Mouse (Mus musculus): ENCODE results near the gene Capn15. TPM values are rescaled to one million over a fixed set of nuclear protein-coding genes. Genes with fewer than 3 reads are reported as not detected.

The Capn15 gene
- polyA plus RNA-seq, 1 experiment from 2014 or later, result 24.5 TPM

- H3K27me3 ChIP-seq, result no peaks in the 10 kb centered on the region
- no peak overlapping the region for H3K9ac ChIP-seq
- 91% methylated on average over 7 of the region's 7 CpGs for WGBS
- no peak for ATAC-seq (ENCODE audit: insufficient number of reproducible peaks, low FRiP score, low TSS enrichment, low read depth)
- no peak overlapping the region for H3K4me2 ChIP-seq
- peaks cover 76% of the 10 kb centered on the region for H3K36me3 ChIP-seq
- no peak overlapping the region for H3K27ac ChIP-seq
- H3K4me3 ChIP-seq, result no peak overlapping the region
- no peaks in the 10 kb centered on the region for H3K9me3 ChIP-seq
- 0 out of 2 replicates have a peak, but pooled peaks cover 5% of the 10 kb centered on the region for H3K4me1 ChIP-seq
Observed at GRCm38 (mm10) chr17:25962413-25962905, 23.1 kb downstream of the Capn15 start.

GRCm38 (mm10) chr17:25961566-25961965, 24.0 kb downstream of the Capn15 start:
- Histone ChIP-seq H3K27me3 (no peaks in the 10 kb centered on the region), H3K4me2 (no peak overlapping the region), H3K9ac (no peak overlapping the region), H3K27ac (no peak overlapping the region), H3K4me3 (no peak overlapping the region), H3K4me1 (0 out of 2 replicates have a peak, but pooled peaks cover 3% of the 10 kb centered on the region), H3K36me3 (peaks cover 76% of the 10 kb centered on the region), H3K9me3 (no peaks in the 10 kb centered on the region)
- 93% methylated on average over 5 of the region's 5 CpGs for WGBS
- no peak for ATAC-seq (ENCODE audit: insufficient number of reproducible peaks, low FRiP score, low TSS enrichment, low read depth)

GRCm38 (mm10) chr17:25959630-25960467, 25.7 kb downstream of the Capn15 start:
- Histone ChIP-seq H3K9ac (no peak overlapping the region; the same call in 1 of the 2 replicates), H3K27me3 (no peaks in the 10 kb centered on the region), H3K27ac (no peak overlapping the region), H3K36me3 (peaks cover 69% of the 10 kb centered on the region), H3K4me1 (0 out of 2 replicates have a peak, but pooled peaks cover 3% of the 10 kb centered on the region), H3K4me3 (no peak overlapping the region), H3K9me3 (no peaks in the 10 kb centered on the region), H3K4me2 (no peak overlapping the region)
- ATAC-seq (ENCODE audit: insufficient number of reproducible peaks, low FRiP score, low TSS enrichment, low read depth), result no peak
- WGBS, result 86% methylated on average over 23 of the region's 23 CpGs

- Histone ChIP-seq H3K4me3 (no peak overlapping the region), H3K4me2 (no peak overlapping the region), H3K36me3 (peaks cover 61% of the 10 kb centered on the region), H3K27ac (no peak overlapping the region), H3K4me1 (no peaks in the 10 kb centered on the region), H3K27me3 (peaks cover 3% of the 10 kb centered on the region; the same call in 1 of the 2 replicates), H3K9ac (no peak overlapping the region), H3K9me3 (no peaks in the 10 kb centered on the region)
- no peak for ATAC-seq (ENCODE audit: insufficient number of reproducible peaks, low FRiP score, low TSS enrichment, low read depth)
- 89% methylated on average over 11 of the region's 11 CpGs for WGBS
Observed at GRCm38 (mm10) chr17:25958771-25959494, 26.7 kb downstream of the Capn15 start.

GRCm38 (mm10) chr17:25957586-25958051, 28.0 kb downstream of the Capn15 start:
- Histone ChIP-seq H3K4me2 (no peak overlapping the region), H3K9me3 (no peaks in the 10 kb centered on the region), H3K27ac (no peak overlapping the region), H3K36me3 (peaks cover 48% of the 10 kb centered on the region), H3K27me3 (peaks cover 15% of the 10 kb centered on the region), H3K9ac (no peak overlapping the region), H3K4me3 (no peak overlapping the region), H3K4me1 (no peaks in the 10 kb centered on the region)
- ATAC-seq (ENCODE audit: insufficient number of reproducible peaks, low FRiP score, low TSS enrichment, low read depth), result no peak
- 76% methylated on average over 14 of the region's 14 CpGs for WGBS

GRCm38 (mm10) chr17:25956631-25957030, 29.0 kb downstream of the Capn15 start:
- ATAC-seq (ENCODE audit: insufficient number of reproducible peaks, low FRiP score, low TSS enrichment, low read depth), result no peak
- no peaks in the 10 kb centered on the region for H3K9me3 ChIP-seq
- H3K27ac ChIP-seq, result no peak overlapping the region
- 68% methylated on average over 7 of the region's 7 CpGs for WGBS
- H3K36me3 ChIP-seq, result peaks cover 38% of the 10 kb centered on the region
- no peak overlapping the region for H3K4me2 ChIP-seq
- peaks cover 25% of the 10 kb centered on the region for H3K27me3 ChIP-seq
- H3K4me3 ChIP-seq, result no peak overlapping the region
- H3K9ac ChIP-seq, result no peak overlapping the region
- H3K4me1 ChIP-seq, result peaks cover 8% of the 10 kb centered on the region

- H3K9me3 ChIP-seq, result no peaks in the 10 kb centered on the region
- H3K36me3 ChIP-seq, result peaks cover 33% of the 10 kb centered on the region
- H3K4me3 ChIP-seq, result no peak overlapping the region
- no peak overlapping the region for H3K27ac ChIP-seq
- H3K27me3 ChIP-seq, result peaks cover 29% of the 10 kb centered on the region
- 55% methylated on average over 7 of the region's 7 CpGs for WGBS
- H3K4me1 ChIP-seq, result peaks cover 12% of the 10 kb centered on the region
- H3K9ac ChIP-seq, result no peak overlapping the region
- no peak overlapping the region for H3K4me2 ChIP-seq
- ATAC-seq (ENCODE audit: insufficient number of reproducible peaks, low FRiP score, low TSS enrichment, low read depth), result no peak
Observed at GRCm38 (mm10) chr17:25956201-25956600, 29.4 kb downstream of the Capn15 start.

- H3K27ac ChIP-seq, result no peak overlapping the region
- no peak for ATAC-seq (ENCODE audit: insufficient number of reproducible peaks, low FRiP score, low TSS enrichment, low read depth)
- WGBS, result 51% methylated on average over 3 of the region's 3 CpGs
- peaks cover 16% of the 10 kb centered on the region for H3K4me1 ChIP-seq
- H3K4me2 ChIP-seq, result no peak overlapping the region
- H3K4me3 ChIP-seq, result no peak overlapping the region
- H3K27me3 ChIP-seq, result peaks cover 34% of the 10 kb centered on the region
- no peaks in the 10 kb centered on the region for H3K9me3 ChIP-seq
- peaks cover 30% of the 10 kb centered on the region for H3K36me3 ChIP-seq
- no peak overlapping the region for H3K9ac ChIP-seq
Observed at GRCm38 (mm10) chr17:25955736-25956135, 29.9 kb downstream of the Capn15 start.

- H3K27ac ChIP-seq, result no peak overlapping the region
- H3K36me3 ChIP-seq, result peaks cover 20% of the 10 kb centered on the region
- no peak overlapping the region for H3K9ac ChIP-seq
- no peak overlapping the region for H3K4me3 ChIP-seq
- no peaks in the 10 kb centered on the region for H3K9me3 ChIP-seq
- H3K4me1 ChIP-seq, result peaks cover 16% of the 10 kb centered on the region
- H3K27me3 ChIP-seq, result peaks cover 44% of the 10 kb centered on the region
- ATAC-seq (ENCODE audit: insufficient number of reproducible peaks, low FRiP score, low TSS enrichment, low read depth), result no peak
- 54% methylated on average over 2 of the region's 2 CpGs for WGBS
- H3K4me2 ChIP-seq, result no peak overlapping the region
Observed at GRCm38 (mm10) chr17:25954671-25955070, 30.9 kb downstream of the Capn15 start.

- WGBS, result 76% methylated on average over 5 of the region's 5 CpGs
- no peak overlapping the region for H3K4me3 ChIP-seq
- no peak for ATAC-seq (ENCODE audit: insufficient number of reproducible peaks, low FRiP score, low TSS enrichment, low read depth)
- no peak overlapping the region for H3K9ac ChIP-seq
- peaks cover 10% of the 10 kb centered on the region for H3K36me3 ChIP-seq
- H3K27ac ChIP-seq, result no peak overlapping the region
- no peaks in the 10 kb centered on the region for H3K9me3 ChIP-seq
- H3K4me1 ChIP-seq, result peaks cover 16% of the 10 kb centered on the region
- H3K4me2 ChIP-seq, result no peak overlapping the region
- peaks cover 46% of the 10 kb centered on the region for H3K27me3 ChIP-seq
Observed at GRCm38 (mm10) chr17:25953161-25953560, 32.4 kb downstream of the Capn15 start.

GRCm38 (mm10) chr17:25951803-25952623, 33.6 kb downstream of the Capn15 start, which contains the start of gene A930017K11Rik:
Gene A930017K11Rik (minus strand): TSS chr17:25952565.
- WGBS, result 1% methylated on average over 58 of the region's 58 CpGs
- Histone ChIP-seq H3K4me1 (peaks cover 16% of the 10 kb centered on the region), H3K9ac (0 out of 2 replicates have a peak within 1 kb of the TSS, but pooled peaks have one; percentile 18), H3K27me3 (peaks cover 46% of the 10 kb centered on the region), H3K4me2 (peak within 1 kb of the TSS; percentile 81), H3K9me3 (no peaks in the 10 kb centered on the region), H3K4me3 (peak within 1 kb of the TSS; percentile 43), H3K27ac (no peak within 1 kb of the TSS), H3K36me3 (no peaks in the 10 kb centered on the region)
- no peak for ATAC-seq (ENCODE audit: insufficient number of reproducible peaks, low FRiP score, low TSS enrichment, low read depth)

Data from limb, embryonic 15.5 days (tissue).